Mouse (Mus musculus) liver, embryonic 11.5 days (tissue): ENCODE measurements around the gene Tm9sf1. TPM values are rescaled to one million over a fixed set of nuclear protein-coding genes. Genes with fewer than 3 reads are reported as not detected.

Source experiments
- ATAC-seq: fragments of 200-750 bp; cut with Nextera tagmentation; replicated peaks from 2 replicates; pipeline ENCODE4 v1.8.0; 2017; ENCODE audit warnings: moderate number of reproducible peaks, mild to moderate bottlenecking, moderate TSS enrichment, moderate library complexity; ENCODE audit not compliant: low FRiP score
- DNase-seq: peaks from one replicate; pipeline ENCODE4 v3.0.0-alpha.2; 2017; ENCODE audit warnings: low spot score
- H3K27ac ChIP-seq: fragments of 300-500 bp; sonication (generic); 2 replicates; pipeline ENCODE4 v1.5.1; 2014; ENCODE audit warnings: mild to moderate bottlenecking, low read depth, low read length, control low read depth
- H3K27me3 ChIP-seq: fragments of 300-500 bp; sonication (generic); replicated peaks from 2 replicates; pipeline ENCODE4 v1.6.1; 2014; ENCODE audit warnings: low read length, mixed read lengths; ENCODE audit not compliant: control insufficient read depth, insufficient read depth
- H3K36me3 ChIP-seq: fragments of 300-500 bp; sonication (generic); 2 replicates; pipeline ENCODE4 v1.6.1; 2014; ENCODE audit warnings: mild to moderate bottlenecking, low read length, moderate library complexity, mixed read lengths; ENCODE audit not compliant: control insufficient read depth, insufficient read depth
- H3K4me1 ChIP-seq: fragments of 300-500 bp; sonication (generic); replicated peaks from 2 replicates; pipeline ENCODE4 v1.6.1; 2014; ENCODE audit warnings: low read length, mixed read lengths; ENCODE audit not compliant: control insufficient read depth, insufficient read depth
- H3K4me2 ChIP-seq: fragments of 300-500 bp; sonication (generic); 2 replicates; pipeline ENCODE4 v1.6.1; 2014; ENCODE audit warnings: mild to moderate bottlenecking, control low read depth, moderate library complexity
- H3K4me3 ChIP-seq: fragments of 300-500 bp; sonication (generic); 2 replicates; pipeline ENCODE4 v1.5.1; 2014; ENCODE audit warnings: low read depth, low read length, control low read depth
- H3K9ac ChIP-seq: fragments of 300-500 bp; sonication (generic); 2 replicates; pipeline ENCODE4 v1.6.1; 2014; ENCODE audit warnings: low read depth, low read length, control low read depth
- H3K9me3 ChIP-seq: fragments of 300-500 bp; sonication (generic); 2 replicates; pipeline ENCODE4 v1.6.1; 2016; ENCODE audit warnings: low read length, inconsistent platforms, mixed read lengths; ENCODE audit not compliant: control insufficient read depth
- WGBS: fragments of 180-500 bp; shearing (Covaris S2); extraction: QIAGEN DNeasy Blood & Tissue Kit; methylation state at CpG from one replicate; pipeline ENCODE4 v1.1.7; 2014; 5-methylcytosine and 5-hydroxymethylcytosine counted together
- polyA plus RNA-seq: library from polyadenylated mRNA; unstranded; fragments of >200 nt; fragmentation: Nextera tagmentation; extraction: Ambion mirVana; gene quantifications from 2 replicates; pipeline ENCODE4 v1.2.1, GENCODE M21; 2014

The Tm9sf1 gene
- polyA plus RNA-seq, 1 experiment from 2014 or later = 79.8 TPM

DNA sequence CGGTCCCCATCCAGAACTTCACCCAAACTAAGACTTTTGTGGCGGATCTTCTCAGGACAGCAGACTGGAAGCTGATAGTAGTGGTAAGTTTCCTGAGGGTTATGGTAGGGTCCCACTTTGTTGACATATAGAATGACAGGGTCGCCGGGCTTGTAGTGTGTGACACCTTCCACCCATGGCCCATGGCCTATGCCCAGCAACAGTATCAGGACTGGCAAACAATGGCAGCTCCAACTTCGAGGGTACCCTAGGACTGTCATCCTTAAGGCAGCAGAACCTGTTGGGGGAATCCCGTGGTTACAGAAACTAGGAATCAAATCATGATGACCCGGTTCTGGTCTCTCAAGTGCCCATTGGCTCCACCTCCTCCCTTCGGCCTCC, 937 bp downstream of the Tm9sf1 start:
- WGBS = 18% methylated on average over 8 of the region's 8 CpGs
- H3K4me3 ChIP-seq = peak overlapping the region; percentile 89
- peak overlapping the region; percentile 89 for H3K9ac ChIP-seq
- no peak for DNase-seq
- peak overlapping the region; percentile 93 for H3K4me2 ChIP-seq
- H3K27ac ChIP-seq = peak overlapping the region; percentile 83
- no peaks in the 10 kb centered on the region for H3K9me3 ChIP-seq
- no peaks in the 10 kb centered on the region for H3K27me3 ChIP-seq
- peak; percentile 27; the same call in 1 of the 2 replicates for ATAC-seq
- H3K4me1 ChIP-seq = peaks cover 28% of the 10 kb centered on the region
- H3K36me3 ChIP-seq = peaks cover 28% of the 10 kb centered on the region

DNA sequence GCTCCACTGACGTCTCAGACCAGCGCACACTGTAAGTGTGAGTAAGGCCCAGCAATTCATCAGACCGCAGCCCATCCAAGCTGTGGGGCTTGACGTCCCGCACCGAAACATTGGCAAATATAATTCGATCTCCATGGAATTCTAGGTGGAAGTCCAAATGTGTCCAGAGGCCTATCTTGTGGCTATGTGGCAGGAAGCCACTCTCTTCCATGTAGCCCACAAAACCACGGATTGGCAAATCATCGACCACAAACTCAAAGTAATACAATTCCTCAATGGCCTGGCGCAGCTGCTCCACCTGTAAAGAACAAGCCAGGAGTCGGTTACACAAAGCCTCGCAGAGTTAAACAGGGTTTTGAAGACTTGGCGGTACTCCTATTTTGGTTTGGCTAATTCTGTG, 2.3 kb downstream of the Tm9sf1 start:
- H3K9ac ChIP-seq = no peak overlapping the region
- 92% methylated on average over 13 of the region's 13 CpGs for WGBS

DNA sequence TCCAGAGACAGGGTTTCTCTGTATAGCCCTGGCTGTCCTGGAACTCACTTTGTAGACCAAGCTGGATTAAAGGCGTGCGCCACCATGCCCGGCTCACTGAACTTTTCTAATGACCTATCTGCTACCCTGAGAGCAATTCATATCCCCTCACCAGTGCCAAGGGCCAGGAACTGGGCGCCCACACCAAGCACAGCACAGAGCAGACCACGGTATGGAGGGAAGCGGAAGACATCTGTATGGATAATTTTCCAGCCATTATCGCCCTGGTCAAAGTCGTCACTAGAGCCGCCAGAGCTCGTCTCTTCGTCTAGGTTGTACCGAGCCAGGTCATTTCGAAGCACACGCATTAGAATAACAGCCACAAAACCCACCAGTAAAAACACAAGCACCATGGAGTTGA, 2.8 kb downstream of the Tm9sf1 start:
- Histone ChIP-seq H3K27ac (no peak overlapping the region), H3K4me3 (no peak overlapping the region), H3K9ac (no peak overlapping the region), H3K36me3 (peaks cover 27% of the 10 kb centered on the region), H3K9me3 (no peaks in the 10 kb centered on the region), H3K27me3 (no peaks in the 10 kb centered on the region), H3K4me1 (peaks cover 25% of the 10 kb centered on the region), H3K4me2 (no peak overlapping the region)
- no peak for ATAC-seq
- no peak for DNase-seq
- WGBS = 98% methylated on average over 14 of the region's 14 CpGs

More for the DNA sequence above, 2.3 kb downstream of the Tm9sf1 start:
- no peak overlapping the region for H3K27ac ChIP-seq
- no peak overlapping the region for H3K4me3 ChIP-seq
- no peak for DNase-seq
- no peak overlapping the region for H3K4me2 ChIP-seq
- ATAC-seq = no peak
- H3K4me1 ChIP-seq = peaks cover 26% of the 10 kb centered on the region
- no peaks in the 10 kb centered on the region for H3K9me3 ChIP-seq
- peaks cover 29% of the 10 kb centered on the region for H3K36me3 ChIP-seq
- no peaks in the 10 kb centered on the region for H3K27me3 ChIP-seq

DNA sequence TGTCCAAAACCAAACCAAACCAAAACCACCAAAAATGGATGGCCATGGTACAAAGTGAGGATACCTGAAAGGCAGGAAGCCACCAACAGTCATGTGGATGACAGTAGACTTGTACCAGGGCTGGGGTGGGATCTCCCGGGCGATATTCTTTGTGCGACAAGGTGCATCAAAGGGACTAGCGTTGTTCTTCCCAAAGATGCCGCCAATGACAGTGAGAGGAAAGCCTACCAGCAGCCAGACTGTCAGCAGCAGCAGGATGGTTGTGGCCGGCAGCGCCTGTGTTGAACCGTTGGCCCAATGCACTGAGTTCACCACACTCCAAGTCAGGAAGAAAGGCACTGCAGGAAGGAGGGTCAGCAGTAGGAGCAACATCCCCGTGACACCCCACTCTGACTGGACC, 5.8 kb downstream of the Tm9sf1 start, which contains the start of gene Gm49378:
Gm49378 (minus strand) TSS at position 101 of the 400 bp plus-strand sequence.
- Histone ChIP-seq H3K9me3 (no peaks in the 10 kb centered on the region), H3K9ac (no peak within 1 kb of the TSS), H3K27me3 (no peaks in the 10 kb centered on the region), H3K4me2 (no peak within 1 kb of the TSS), H3K4me3 (no peak within 1 kb of the TSS), H3K4me1 (peaks cover 20% of the 10 kb centered on the region), H3K36me3 (peaks cover 36% of the 10 kb centered on the region), H3K27ac (no peak within 1 kb of the TSS)
- no peak for ATAC-seq
- 94% methylated on average over 9 of the region's 9 CpGs for WGBS
- DNase-seq = no peak

DNA sequence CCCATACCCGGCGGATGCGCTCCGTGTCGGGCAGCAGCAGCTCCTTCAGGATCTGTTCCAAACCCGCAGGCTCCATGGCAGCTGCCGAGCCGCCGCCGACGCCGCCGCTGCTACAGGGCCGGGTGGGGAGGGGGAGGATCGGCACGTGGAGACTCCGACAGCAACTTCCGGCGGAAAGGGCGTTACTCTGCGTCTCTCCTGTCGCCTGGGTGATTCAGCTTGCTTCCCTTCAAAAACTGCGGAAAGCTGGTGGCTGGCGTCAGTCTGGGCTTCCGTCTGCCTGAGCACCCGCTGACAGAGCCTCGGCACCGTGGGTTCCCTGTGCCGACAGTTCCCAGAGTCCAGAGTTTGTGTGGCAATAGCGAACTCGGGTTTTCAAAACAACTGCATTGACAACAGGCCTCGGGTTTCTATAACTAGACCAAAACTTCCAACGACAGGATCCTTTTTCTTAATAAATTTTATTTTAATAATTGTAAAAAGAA, 8.0 kb downstream of the Tm9sf1 start, which contains the start of gene Ipo4:
Ipo4 (minus strand) TSS at position 435 of the 485 bp plus-strand sequence.
- DNase-seq (peak; percentile 88), ATAC-seq (peak; percentile 86)
- H3K4me1 ChIP-seq = peaks cover 12% of the 10 kb centered on the region
- 0 out of 2 replicates have a peak within 1 kb of the TSS, but pooled peaks have one; percentile 9 for H3K27ac ChIP-seq
- peaks cover 47% of the 10 kb centered on the region for H3K36me3 ChIP-seq
- H3K4me3 ChIP-seq = peak within 1 kb of the TSS; percentile 78
- H3K9me3 ChIP-seq = no peaks in the 10 kb centered on the region
- peak within 1 kb of the TSS; percentile 94 for H3K4me2 ChIP-seq
- H3K27me3 ChIP-seq = no peaks in the 10 kb centered on the region
- peak within 1 kb of the TSS; percentile 76 for H3K9ac ChIP-seq
- under 1% methylated on average over 33 of the region's 33 CpGs for WGBS

DNA sequence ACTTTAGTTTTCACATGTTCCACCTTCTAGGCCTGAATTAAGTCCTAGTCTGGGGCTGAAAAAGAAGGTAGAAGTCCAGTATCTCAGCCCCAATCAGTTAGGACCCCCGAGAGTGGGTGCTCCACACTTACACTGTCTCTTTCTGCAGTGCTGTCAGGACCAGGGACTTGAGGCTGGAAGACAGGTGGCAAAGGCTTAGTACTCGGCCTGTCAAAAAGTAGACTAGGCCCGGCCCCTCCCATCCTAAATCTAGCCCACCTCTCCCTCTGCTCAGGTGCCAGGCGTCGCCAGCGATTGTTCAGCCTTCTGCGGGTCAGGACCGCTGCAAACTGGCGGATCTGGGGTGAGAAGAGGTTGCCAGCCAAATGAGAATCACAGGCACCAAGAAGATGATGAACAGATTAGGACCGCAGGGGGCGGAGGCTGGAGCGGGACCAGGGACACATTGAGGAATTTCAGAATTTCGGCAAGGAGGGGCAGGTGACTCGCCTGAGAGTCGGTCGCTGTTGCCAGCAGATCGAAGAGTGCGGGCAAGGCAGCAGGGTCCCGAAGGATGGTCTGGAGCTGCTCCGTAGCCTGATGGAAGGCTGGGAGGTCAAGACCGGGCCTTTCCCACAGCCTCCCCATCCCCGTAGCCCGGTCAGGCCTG, 8.6 kb downstream of the Tm9sf1 start:
- H3K9ac ChIP-seq = peak overlapping the region; percentile 76
- 3% methylated on average over 23 of the region's 23 CpGs for WGBS
- 0 out of 2 replicates have a peak overlapping the region, but pooled peaks have one; percentile 9 for H3K27ac ChIP-seq
- no peaks in the 10 kb centered on the region for H3K9me3 ChIP-seq
- ATAC-seq (peak; percentile 29; the same call in 1 of the 2 replicates), DNase-seq (peak; percentile 50)
- H3K4me1 ChIP-seq = peaks cover 15% of the 10 kb centered on the region
- no peaks in the 10 kb centered on the region for H3K27me3 ChIP-seq
- peaks cover 49% of the 10 kb centered on the region for H3K36me3 ChIP-seq
- peak overlapping the region; percentile 78 for H3K4me3 ChIP-seq
- peak overlapping the region; percentile 94 for H3K4me2 ChIP-seq

DNA sequence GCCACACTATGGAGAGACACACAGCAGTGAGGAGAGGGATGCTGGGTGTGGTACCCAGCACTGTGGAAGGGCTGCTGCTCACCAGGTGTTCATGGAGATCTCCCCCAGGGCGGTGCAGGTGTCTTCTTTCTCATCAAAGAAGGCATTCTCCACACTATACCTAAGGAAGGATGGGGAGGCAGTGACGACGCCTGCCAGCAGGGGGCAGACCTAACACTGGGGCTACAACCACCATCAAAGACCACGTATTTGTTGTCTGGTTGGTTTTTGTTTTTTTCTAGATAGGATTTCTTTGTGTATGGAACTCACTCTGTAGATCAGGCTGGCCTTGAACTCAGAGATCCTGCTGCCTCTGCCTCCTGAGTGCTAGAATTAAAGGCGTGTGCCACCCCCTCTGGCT, 14.3 kb downstream of the Tm9sf1 start:
- WGBS = 51% methylated on average over 5 of the region's 5 CpGs
- no peak overlapping the region for H3K27ac ChIP-seq

DNA sequence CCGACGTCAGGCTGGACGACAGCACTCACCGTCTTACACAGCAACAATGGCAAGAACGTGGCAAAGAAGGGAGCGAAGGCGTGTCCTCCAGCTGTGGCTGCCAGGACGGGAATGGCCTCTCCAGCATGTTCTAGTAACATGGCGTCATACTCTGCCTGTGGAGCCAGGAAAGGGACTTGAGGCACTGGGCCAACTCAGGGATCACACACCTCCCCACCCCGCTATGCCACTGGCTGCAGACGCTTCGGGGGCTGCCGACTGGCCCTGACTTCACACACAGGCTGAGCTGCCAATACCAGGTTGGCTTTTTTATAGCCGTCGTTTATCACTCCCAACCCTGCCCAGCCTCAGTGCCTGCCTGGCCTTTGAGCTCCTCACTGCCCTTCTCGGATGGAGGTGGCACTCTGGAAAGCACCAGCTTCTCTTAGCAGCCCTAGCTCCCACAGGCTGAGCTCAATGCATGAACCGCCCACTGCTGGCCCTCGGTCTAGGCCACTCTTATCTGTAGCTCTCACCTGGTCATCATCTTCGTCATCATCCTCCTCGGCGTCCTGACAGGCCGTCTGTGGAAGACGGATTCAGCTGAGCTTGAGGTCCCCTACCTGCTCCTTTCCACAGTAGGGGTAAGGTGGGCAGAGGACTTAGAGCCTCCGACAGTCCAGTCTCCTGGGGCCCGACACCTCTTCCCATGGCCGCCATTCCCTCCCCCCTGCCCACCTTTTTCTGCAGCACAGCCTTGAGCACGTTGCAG, 15.4 kb downstream of the Tm9sf1 start:
- no peaks in the 10 kb centered on the region for H3K9me3 ChIP-seq
- 0 out of 2 replicates have a peak, but pooled peaks have one; percentile 24 for ATAC-seq
- H3K4me3 ChIP-seq = no peak overlapping the region
- peaks cover 5% of the 10 kb centered on the region; the same call in 1 of the 2 replicates for H3K4me1 ChIP-seq
- peaks cover 67% of the 10 kb centered on the region for H3K36me3 ChIP-seq
- no peak overlapping the region for H3K9ac ChIP-seq
- DNase-seq = no peak
- 85% methylated on average over 27 of the region's 27 CpGs for WGBS
- no peak overlapping the region for H3K4me2 ChIP-seq
- H3K27ac ChIP-seq = no peak overlapping the region
- no peaks in the 10 kb centered on the region for H3K27me3 ChIP-seq

More for the DNA sequence above, 14.3 kb downstream of the Tm9sf1 start:
- Histone ChIP-seq H3K4me3 (no peak overlapping the region), H3K27me3 (no peaks in the 10 kb centered on the region), H3K36me3 (peaks cover 72% of the 10 kb centered on the region), H3K4me1 (peaks cover 5% of the 10 kb centered on the region; the same call in 1 of the 2 replicates), H3K4me2 (no peak overlapping the region), H3K9ac (no peak overlapping the region), H3K9me3 (no peaks in the 10 kb centered on the region)
- DNase-seq (no peak), ATAC-seq (0 out of 2 replicates have a peak, but pooled peaks have one; percentile 26)
